Mouse (Mus musculus) spleen, adult 2 months (tissue): ENCODE data around the gene Slc9a9. TPM values are rescaled to one million over a fixed set of nuclear protein-coding genes. Genes with fewer than 3 reads are reported as not detected.

Experiments used
- DNase-seq, 2 experiments: peaks; one replicate each; pipeline versions ENCODE4 v3.0.0 to v3.0.0-alpha.2; 2012 to 2021; ENCODE audit warnings: low spot score in 2 of 2, low read depth in 1 of 2
- H3K27ac ChIP-seq: fragments of 200-500 bp; 2 replicates; pipeline ENCODE4 v1.5.1; 2012; ENCODE audit warnings: low read length, inconsistent platforms; ENCODE audit not compliant: insufficient read depth
- H3K27me3 ChIP-seq: fragments of 200-500 bp; 2 replicates; pipeline ENCODE4 v1.6.1; 2012; ENCODE audit warnings: mild to moderate bottlenecking, moderate library complexity, low read length, inconsistent platforms; ENCODE audit not compliant: control insufficient read depth, insufficient read depth
- H3K36me3 ChIP-seq: fragments of 200-500 bp; 2 replicates; pipeline ENCODE4 v1.6.1; 2012; ENCODE audit warnings: mild to moderate bottlenecking, low read length, inconsistent platforms; ENCODE audit not compliant: control insufficient read depth, insufficient read depth
- H3K4me1 ChIP-seq: fragments of 200-500 bp; 2 replicates; pipeline ENCODE4 v1.6.1; 2011; ENCODE audit warnings: inconsistent platforms; ENCODE audit not compliant: control insufficient read depth, insufficient read depth, insufficient read length
- H3K4me3 ChIP-seq: fragments of 200-500 bp; 2 replicates; pipeline ENCODE4 v1.5.1; 2011; ENCODE audit warnings: mild to moderate bottlenecking, inconsistent platforms; ENCODE audit not compliant: insufficient read depth, insufficient read length; ENCODE audit errors: extremely low read depth
- CTCF ChIP-seq: fragments of 200-500 bp; IDR thresholded peaks from 2 replicates; pipeline ENCODE4 v1.5.1; 2011; ENCODE audit warnings: mild to moderate bottlenecking, inconsistent platforms; ENCODE audit not compliant: insufficient read depth, insufficient read length, insufficient replicate concordance; ENCODE audit errors: extremely low read depth
- POLR2A ChIP-seq: fragments of 200-500 bp; IDR thresholded peaks from 2 replicates; pipeline ENCODE4 v1.6.1; 2011; ENCODE audit warnings: low read depth, low read length, inconsistent platforms
- WGBS: fragments of 180-500 bp; shearing (Covaris S2); methylation state at CpG from one replicate; pipeline ENCODE4 v1.1.7; 2018; 5-methylcytosine and 5-hydroxymethylcytosine counted together
- polyA plus RNA-seq: library from polyadenylated mRNA; depleted of rRNA; stranded (reverse); fragments of >200 nt; gene quantifications from 2 replicates; pipeline ENCODE4 v1.2.3, GENCODE M21; 2012

The Slc9a9 gene
- polyA plus RNA-seq, 1 experiment: 8.3 TPM

DNA sequence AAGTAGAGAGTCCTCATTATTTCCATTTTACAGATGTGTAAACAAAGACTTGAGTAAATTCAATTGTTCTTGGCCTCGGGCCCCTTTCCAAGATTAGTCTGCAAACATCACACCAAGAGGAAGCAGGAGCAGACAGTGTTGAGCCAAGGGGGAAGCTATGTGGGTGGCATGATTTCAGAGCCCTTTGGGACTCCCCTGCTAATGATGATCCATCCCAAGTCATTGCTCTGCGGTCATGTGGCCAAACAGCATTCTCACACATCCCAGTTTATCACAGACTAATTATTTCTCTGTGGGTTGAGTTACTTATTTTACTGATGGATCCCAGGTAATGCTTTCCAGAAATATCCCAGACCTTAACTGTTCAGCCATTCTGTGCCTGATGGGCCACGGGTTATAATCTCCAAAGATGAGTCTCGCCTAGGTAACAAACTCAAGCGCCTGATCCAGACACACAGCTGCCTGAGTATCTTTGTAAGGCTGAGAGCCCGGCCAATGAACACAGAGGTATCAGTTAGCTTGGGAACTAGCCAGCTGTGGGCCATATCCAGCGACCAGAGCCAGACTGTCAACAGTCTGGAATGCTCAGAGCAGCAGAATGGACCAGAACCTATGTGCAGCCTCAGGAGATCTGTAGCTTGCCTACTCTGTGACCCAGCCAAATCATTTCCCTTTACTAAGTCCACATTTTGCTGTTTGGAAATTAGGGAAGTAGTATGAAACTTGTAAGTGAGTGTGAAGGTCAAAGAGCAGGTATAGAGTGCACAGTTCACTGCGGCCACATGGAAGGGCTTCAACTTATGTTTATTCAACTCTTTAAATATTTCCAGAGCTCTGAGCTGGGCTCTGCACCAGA is 518.9 kb downstream of the Slc9a9 start:
- H3K27me3 ChIP-seq: no peaks in the 10 kb centered on the region
- H3K4me1 ChIP-seq: no peaks in the 10 kb centered on the region
- no peak overlapping the region; the same call in 1 of the 2 replicates for H3K27ac ChIP-seq
- WGBS: 80% methylated on average over 8 of the region's 8 CpGs
- H3K36me3 ChIP-seq: no peaks in the 10 kb centered on the region
- no peak for DNase-seq
- no peak for TF ChIP-seq CTCF
- TF ChIP-seq POLR2A: no peak
- H3K4me3 ChIP-seq: no peak overlapping the region

DNA sequence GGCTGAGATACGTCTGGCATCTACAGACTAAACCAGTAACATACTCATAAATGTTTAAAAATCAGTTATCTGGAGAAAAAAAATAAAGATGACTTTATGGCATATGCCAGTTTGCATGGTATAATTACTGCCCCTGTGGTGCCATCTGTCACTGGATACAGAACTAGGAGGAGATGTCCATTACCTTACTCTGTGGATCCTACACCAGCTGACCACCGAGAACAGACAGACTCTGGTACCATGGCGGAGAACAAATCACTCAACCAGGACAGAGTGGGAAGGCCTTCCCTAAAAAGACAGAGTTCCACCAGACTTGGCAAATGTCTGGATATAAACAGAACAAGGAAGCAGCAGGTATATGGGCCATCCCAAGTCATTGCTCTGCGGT is 519.5 kb downstream of the Slc9a9 start:
- 90% methylated on average over 4 of the region's 4 CpGs for WGBS
- TF ChIP-seq CTCF (no peak), POLR2A (no peak)

DNA sequence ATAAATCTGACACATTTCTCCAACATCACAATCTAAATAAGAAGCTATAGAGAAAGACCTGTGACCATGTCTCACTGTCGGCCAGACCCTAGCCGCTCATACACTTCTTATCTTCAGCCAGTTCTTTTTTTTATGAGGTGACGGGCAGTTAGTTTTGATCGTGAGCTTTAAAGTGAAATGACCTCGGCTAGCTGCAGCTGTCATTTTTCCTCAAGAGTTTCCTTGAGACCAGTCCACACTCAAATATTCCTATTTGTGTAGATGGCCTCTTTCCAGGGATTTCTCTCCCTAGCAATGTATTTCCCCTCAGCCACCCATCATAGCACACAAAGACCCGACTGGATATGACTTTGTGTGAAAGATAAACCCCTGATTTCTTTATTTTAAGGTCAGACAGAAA is 521.7 kb downstream of the Slc9a9 start:
- WGBS: 81% methylated on average over 6 of the region's 6 CpGs

More for the DNA sequence above, 519.5 kb downstream of the Slc9a9 start:
- Histone ChIP-seq H3K4me1 (no peaks in the 10 kb centered on the region; the same call in 1 of the 2 replicates), H3K27ac (no peak overlapping the region), H3K36me3 (no peaks in the 10 kb centered on the region), H3K27me3 (no peaks in the 10 kb centered on the region), H3K4me3 (no peak overlapping the region)
- no peak for DNase-seq

DNA sequence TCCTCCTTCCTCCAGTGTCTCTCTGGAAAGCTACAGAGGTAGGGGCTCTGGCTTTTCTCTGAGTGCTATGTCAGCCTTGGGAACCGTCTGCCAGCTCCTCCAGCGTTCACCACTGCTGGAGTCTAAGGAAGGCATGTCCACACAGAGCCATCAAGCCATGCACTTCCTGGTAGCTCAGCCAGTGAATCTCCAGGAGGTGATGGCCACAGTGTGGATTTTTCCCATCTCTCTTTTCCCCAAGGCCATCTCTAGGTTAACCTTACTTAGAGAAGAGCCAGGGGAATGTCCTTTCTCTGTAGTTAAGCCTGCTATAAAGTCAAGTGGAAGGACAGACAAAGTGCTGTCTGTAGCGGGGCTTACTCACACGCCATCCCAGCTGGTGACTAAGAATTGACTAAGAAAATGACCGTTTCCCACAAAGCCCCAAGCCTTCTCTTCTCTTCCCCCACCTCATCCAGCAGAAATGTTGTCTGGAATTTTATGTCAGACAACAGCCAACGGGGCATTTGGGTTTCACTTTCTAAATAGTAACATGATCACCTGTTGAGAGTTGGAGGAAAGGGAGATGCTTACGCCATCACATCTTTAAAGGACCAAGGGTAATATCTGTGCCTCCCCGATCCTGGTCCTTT is 523.3 kb downstream of the Slc9a9 start:
- Histone ChIP-seq H3K27ac (no peak overlapping the region), H3K4me3 (no peak overlapping the region), H3K27me3 (no peaks in the 10 kb centered on the region), H3K4me1 (no peaks in the 10 kb centered on the region; the same call in 1 of the 2 replicates), H3K36me3 (no peaks in the 10 kb centered on the region)
- 87% methylated on average over 8 of the region's 8 CpGs for WGBS
- TF ChIP-seq CTCF (no peak), POLR2A (no peak)
- DNase-seq: no peak

More for the DNA sequence above, 521.7 kb downstream of the Slc9a9 start:
- no peak overlapping the region for H3K27ac ChIP-seq
- TF ChIP-seq POLR2A (no peak), CTCF (no peak)
- H3K4me1 ChIP-seq: no peaks in the 10 kb centered on the region; the same call in 1 of the 2 replicates
- DNase-seq: no peak
- no peak overlapping the region for H3K4me3 ChIP-seq
- H3K36me3 ChIP-seq: no peaks in the 10 kb centered on the region
- H3K27me3 ChIP-seq: no peaks in the 10 kb centered on the region

DNA sequence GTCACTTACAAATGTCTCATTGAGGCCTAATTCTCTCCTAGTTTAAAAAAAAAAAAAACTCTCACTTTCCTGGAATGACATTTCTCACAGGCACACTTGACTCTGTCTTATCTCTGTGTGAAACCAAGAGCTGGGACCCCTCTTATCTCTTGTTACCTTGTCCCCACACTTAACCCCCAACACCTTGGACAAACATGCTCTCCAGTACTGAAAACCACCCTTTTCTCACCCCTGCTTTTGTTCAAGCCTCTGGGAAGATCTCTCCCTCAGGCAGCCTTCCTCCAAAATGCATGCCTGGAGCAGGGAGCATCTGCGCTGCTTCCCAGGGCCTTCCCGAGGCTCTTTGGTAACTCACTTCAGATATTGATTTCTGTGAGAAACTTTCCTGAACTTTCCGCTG is 524.0 kb downstream of the Slc9a9 start:
- no peak for DNase-seq
- no peak for TF ChIP-seq POLR2A
- TF ChIP-seq CTCF: no peak
- Histone ChIP-seq H3K4me3 (no peak overlapping the region), H3K4me1 (no peaks in the 10 kb centered on the region; the same call in 1 of the 2 replicates), H3K36me3 (no peaks in the 10 kb centered on the region), H3K27ac (no peak overlapping the region), H3K27me3 (no peaks in the 10 kb centered on the region)
- WGBS: 92% methylated on average over 3 of the region's 3 CpGs

DNA sequence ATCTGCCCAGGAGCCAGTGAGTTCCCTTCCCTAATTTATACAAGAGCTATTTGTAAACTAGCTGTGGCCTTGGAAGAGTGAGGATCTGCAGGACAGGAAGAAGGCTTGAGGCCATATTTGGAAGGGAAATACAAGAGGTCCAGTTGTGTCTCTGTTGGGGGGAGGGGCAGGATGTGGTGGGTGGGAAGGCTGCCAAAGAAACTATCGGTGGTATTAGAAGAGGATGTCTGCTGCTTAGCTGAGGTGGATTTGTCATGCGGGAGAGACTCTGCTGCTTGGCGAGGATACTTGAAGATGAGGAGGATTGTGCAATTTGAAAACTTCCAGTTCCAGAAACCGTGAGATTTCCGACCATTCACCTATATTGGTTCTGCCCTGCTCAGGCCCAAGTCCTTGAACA is 524.4 kb downstream of the Slc9a9 start:
- 9% methylated on average over 5 of the region's 5 CpGs for WGBS
- no peaks in the 10 kb centered on the region for H3K27me3 ChIP-seq
- TF ChIP-seq POLR2A (no peak), CTCF (no peak)
- H3K4me1 ChIP-seq: no peaks in the 10 kb centered on the region; the same call in 1 of the 2 replicates
- no peak overlapping the region for H3K27ac ChIP-seq
- H3K36me3 ChIP-seq: no peaks in the 10 kb centered on the region
- H3K4me3 ChIP-seq: no peak overlapping the region
- no peak for DNase-seq
